Mouse (Mus musculus): ENCODE measurements around the gene Phactr4. TPM values are rescaled to one million over a fixed set of nuclear protein-coding genes. Genes with fewer than 3 reads are reported as not detected.

Phactr4 gene
- polyA plus RNA-seq, 1 experiment from 2014 or later: 24.3 TPM

GRCm38 (mm10) chr4:132341451-132341850, 80.8 kb downstream of the Phactr4 start:
- H3K27me3 ChIP-seq (ENCODE audit: insufficient read depth, low read length): no peaks in the 10 kb centered on the region
- 69% methylated on average over 3 of the region's 3 CpGs for WGBS
- peaks cover 4% of the 10 kb centered on the region; the same call in 1 of the 2 replicates for H3K4me1 ChIP-seq (replicated peaks; ENCODE audit: insufficient read depth, low read length)
- H3K9me3 ChIP-seq (replicated peaks; ENCODE audit: low read length): no peaks in the 10 kb centered on the region
- no peak for ATAC-seq (replicated peaks; ENCODE audit: low FRiP score, low read depth)
- H3K4me2 ChIP-seq (ENCODE audit: low read length): no peak overlapping the region
- H3K9ac ChIP-seq (ENCODE audit: low read depth, low read length): no peak overlapping the region
- H3K4me3 ChIP-seq (replicated peaks; ENCODE audit: low read depth, low read length): no peak overlapping the region
- TF ChIP-seq CTCF (IDR thresholded peaks at IDR 0.05; ENCODE audit: low read depth): no peak
- DNase-seq (ENCODE audit: low spot score): no peak
- no peak overlapping the region for H3K27ac ChIP-seq
- peaks cover 13% of the 10 kb centered on the region; the same call in 1 of the 2 replicates for H3K36me3 ChIP-seq (ENCODE audit: insufficient read depth, low read length)

- Histone ChIP-seq H3K4me1 (replicated peaks; ENCODE audit: insufficient read depth, low read length) (no peaks in the 10 kb centered on the region; the same call in 1 of the 2 replicates), H3K36me3 (ENCODE audit: insufficient read depth, low read length) (peaks cover 27% of the 10 kb centered on the region), H3K4me3 (replicated peaks; ENCODE audit: low read depth, low read length) (no peak overlapping the region), H3K4me2 (ENCODE audit: low read length) (no peak overlapping the region), H3K9me3 (replicated peaks; ENCODE audit: low read length) (no peaks in the 10 kb centered on the region), H3K9ac (ENCODE audit: low read depth, low read length) (no peak overlapping the region), H3K27me3 (ENCODE audit: insufficient read depth, low read length) (no peaks in the 10 kb centered on the region), H3K27ac (no peak overlapping the region)
- 91% methylated on average over 13 of the region's 13 CpGs for WGBS
- TF ChIP-seq CTCF (IDR thresholded peaks at IDR 0.05; ENCODE audit: low read depth): no peak
- no peak for ATAC-seq (replicated peaks; ENCODE audit: low FRiP score, low read depth)
- DNase-seq (ENCODE audit: low spot score): no peak
Observed at GRCm38 (mm10) chr4:132338943-132339342, 83.3 kb downstream of the Phactr4 start.

GRCm38 (mm10) chr4:132332880-132333279, 89.4 kb downstream of the Phactr4 start:
- Histone ChIP-seq H3K4me3 (replicated peaks; ENCODE audit: low read depth, low read length) (no peak overlapping the region), H3K4me1 (replicated peaks; ENCODE audit: insufficient read depth, low read length) (peaks cover 8% of the 10 kb centered on the region), H3K36me3 (ENCODE audit: insufficient read depth, low read length) (peaks cover 36% of the 10 kb centered on the region), H3K27me3 (ENCODE audit: insufficient read depth, low read length) (no peaks in the 10 kb centered on the region), H3K9me3 (replicated peaks; ENCODE audit: low read length) (no peaks in the 10 kb centered on the region), H3K4me2 (ENCODE audit: low read length) (no peak overlapping the region), H3K27ac (no peak overlapping the region), H3K9ac (ENCODE audit: low read depth, low read length) (no peak overlapping the region)
- no peak for DNase-seq (ENCODE audit: low spot score)
- 84% methylated on average over 6 of the region's 6 CpGs for WGBS
- no peak for TF ChIP-seq CTCF (IDR thresholded peaks at IDR 0.05; ENCODE audit: low read depth)
- no peak for ATAC-seq (replicated peaks; ENCODE audit: low FRiP score, low read depth)

- H3K9me3 ChIP-seq (replicated peaks; ENCODE audit: low read length): no peaks in the 10 kb centered on the region
- H3K4me2 ChIP-seq (ENCODE audit: low read length): no peak overlapping the region
- H3K4me1 ChIP-seq (replicated peaks; ENCODE audit: insufficient read depth, low read length): peaks cover 8% of the 10 kb centered on the region
- peaks cover 31% of the 10 kb centered on the region for H3K36me3 ChIP-seq (ENCODE audit: insufficient read depth, low read length)
- no peaks in the 10 kb centered on the region for H3K27me3 ChIP-seq (ENCODE audit: insufficient read depth, low read length)
- H3K9ac ChIP-seq (ENCODE audit: low read depth, low read length): no peak overlapping the region
- no peak for DNase-seq (ENCODE audit: low spot score)
- no peak for TF ChIP-seq CTCF (IDR thresholded peaks at IDR 0.05; ENCODE audit: low read depth)
- H3K27ac ChIP-seq: no peak overlapping the region
- no peak for ATAC-seq (replicated peaks; ENCODE audit: low FRiP score, low read depth)
- no peak overlapping the region for H3K4me3 ChIP-seq (replicated peaks; ENCODE audit: low read depth, low read length)
- WGBS: 65% methylated on average over 3 of the region's 3 CpGs
Observed at GRCm38 (mm10) chr4:132331960-132332359, 90.3 kb downstream of the Phactr4 start.

GRCm38 (mm10) chr4:132329835-132330354, 92.4 kb downstream of the Phactr4 start:
- peak overlapping the region; percentile 63 for H3K4me3 ChIP-seq (replicated peaks; ENCODE audit: low read depth, low read length)
- H3K4me1 ChIP-seq (replicated peaks; ENCODE audit: insufficient read depth, low read length): peaks cover 8% of the 10 kb centered on the region
- peak overlapping the region; percentile 91 for H3K27ac ChIP-seq
- DNase-seq (ENCODE audit: low spot score) (peak; percentile 47), ATAC-seq (replicated peaks; ENCODE audit: low FRiP score, low read depth) (0 out of 2 replicates have a peak, but pooled peaks have one; percentile 3)
- WGBS: 9% methylated on average over 10 of the region's 10 CpGs
- no peak for TF ChIP-seq CTCF (IDR thresholded peaks at IDR 0.05; ENCODE audit: low read depth)
- peaks cover 33% of the 10 kb centered on the region for H3K36me3 ChIP-seq (ENCODE audit: insufficient read depth, low read length)
- peak overlapping the region; percentile 72 for H3K4me2 ChIP-seq (ENCODE audit: low read length)
- H3K9me3 ChIP-seq (replicated peaks; ENCODE audit: low read length): no peaks in the 10 kb centered on the region
- peak overlapping the region; percentile 80 for H3K9ac ChIP-seq (ENCODE audit: low read depth, low read length)
- H3K27me3 ChIP-seq (ENCODE audit: insufficient read depth, low read length): no peaks in the 10 kb centered on the region

GRCm38 (mm10) chr4:132329115-132329834, 93.0 kb downstream of the Phactr4 start, which contains the start of gene Trnau1ap:
TSS of gene Trnau1ap (minus strand) at chr4:132329538.
- Histone ChIP-seq H3K27me3 (ENCODE audit: insufficient read depth, low read length) (no peaks in the 10 kb centered on the region), H3K9me3 (replicated peaks; ENCODE audit: low read length) (no peaks in the 10 kb centered on the region), H3K4me2 (ENCODE audit: low read length) (peak within 1 kb of the TSS; percentile 72), H3K27ac (peak within 1 kb of the TSS; percentile 91), H3K4me1 (replicated peaks; ENCODE audit: insufficient read depth, low read length) (peaks cover 8% of the 10 kb centered on the region), H3K4me3 (replicated peaks; ENCODE audit: low read depth, low read length) (peak within 1 kb of the TSS; percentile 63), H3K9ac (ENCODE audit: low read depth, low read length) (peak within 1 kb of the TSS; percentile 80), H3K36me3 (ENCODE audit: insufficient read depth, low read length) (peaks cover 30% of the 10 kb centered on the region)
- ATAC-seq (replicated peaks; ENCODE audit: low FRiP score, low read depth) (peak; percentile 95), DNase-seq (ENCODE audit: low spot score) (peak; percentile 97)
- TF ChIP-seq CTCF (IDR thresholded peaks at IDR 0.05; ENCODE audit: low read depth): peak; percentile 44
- under 1% methylated on average over 52 of the region's 52 CpGs for WGBS
